Mouse (Mus musculus): ENCODE results near the gene H2-Aa.

Gene H2-Aa

DNA sequence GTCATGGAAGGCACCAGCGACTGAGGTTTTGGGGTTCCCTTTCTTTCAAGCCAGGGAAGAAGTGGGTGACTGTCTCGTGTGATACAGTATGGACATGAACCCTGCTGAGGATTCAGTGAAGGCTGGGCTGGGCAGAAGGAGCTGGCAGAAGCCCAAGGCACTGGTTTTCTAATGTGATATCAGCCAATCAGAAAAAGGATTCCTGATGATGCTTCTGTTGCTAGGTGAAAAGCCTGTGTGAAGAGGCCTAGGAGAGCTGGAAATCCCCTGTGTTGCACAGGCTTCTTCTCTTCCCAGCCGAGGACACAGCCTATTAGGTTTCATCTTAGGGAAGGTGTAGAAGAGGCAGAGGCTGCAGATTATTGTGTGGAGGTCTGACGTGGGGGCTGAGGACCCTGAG, 26.1 kb downstream of the H2-Aa start:
- DNase-seq = peak; percentile 97

- DNase-seq = peak; percentile 64
These were observed 27.1 kb downstream of the H2-Aa start for GRCm38 (mm10) chr17:34260551-34260950.

DNA sequence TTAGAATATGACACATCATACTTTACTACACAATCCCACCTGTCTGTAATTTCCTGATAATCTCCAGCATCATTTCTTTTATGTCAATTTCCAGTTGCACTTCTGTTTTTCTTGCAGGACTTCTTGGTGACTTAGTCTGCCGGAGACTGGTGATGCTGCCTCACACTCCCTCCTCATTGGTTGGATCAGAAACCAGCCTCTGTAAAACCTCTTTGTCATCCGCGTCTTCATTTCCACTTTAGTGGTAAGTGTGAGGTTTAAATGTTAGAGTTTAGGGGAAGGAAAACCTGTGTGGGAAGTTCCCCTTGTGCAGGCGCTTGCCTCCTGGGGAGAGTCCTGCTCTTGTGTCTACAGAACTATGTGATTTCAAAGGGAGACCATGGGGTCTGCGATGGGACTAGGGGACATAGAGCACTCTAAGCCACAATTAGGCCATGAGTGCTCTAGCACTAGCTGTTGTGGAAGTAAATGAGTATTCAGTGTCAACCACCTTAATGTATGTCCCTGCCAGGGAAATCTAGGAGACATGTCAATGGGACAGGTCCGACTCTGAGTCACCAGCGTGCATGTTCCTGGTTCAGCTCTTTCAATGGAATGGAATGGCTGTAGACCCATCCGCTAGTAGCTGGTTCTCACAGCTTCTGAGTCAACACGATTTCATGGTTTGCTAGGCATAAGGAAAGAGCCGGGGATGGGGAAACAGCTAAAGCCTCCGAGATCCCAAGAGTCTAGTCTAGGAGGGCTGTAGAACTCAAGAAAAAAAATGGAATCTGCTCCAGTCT, 29.8 kb downstream of the H2-Aa start, which contains the start of gene H2-Ab1:
TSS of gene H2-Ab1 (plus strand) at position 96 of the 782 bp plus-strand sequence.
- peak; percentile 98 for DNase-seq

DNA sequence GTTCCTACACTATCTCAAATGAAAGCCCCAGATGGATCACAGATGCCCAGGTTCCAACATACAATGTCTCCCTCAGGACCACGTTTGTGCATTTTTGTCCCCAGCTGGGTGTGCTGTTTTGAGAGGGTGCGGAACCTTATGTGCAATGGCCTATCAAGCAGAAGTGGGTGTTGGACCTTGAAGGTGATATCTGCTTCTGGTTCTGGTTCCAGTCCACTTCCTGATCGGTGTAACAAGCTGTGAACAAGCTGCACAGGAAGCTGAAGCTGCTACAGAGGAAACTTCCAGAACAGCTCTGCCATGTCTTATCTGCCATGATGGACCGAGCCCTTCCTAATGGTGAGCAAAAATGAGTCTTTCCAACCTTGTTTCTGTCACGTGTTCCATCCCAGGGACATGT, 31.1 kb downstream of the H2-Aa start:
- DNase-seq = peak; percentile 63

DNA sequence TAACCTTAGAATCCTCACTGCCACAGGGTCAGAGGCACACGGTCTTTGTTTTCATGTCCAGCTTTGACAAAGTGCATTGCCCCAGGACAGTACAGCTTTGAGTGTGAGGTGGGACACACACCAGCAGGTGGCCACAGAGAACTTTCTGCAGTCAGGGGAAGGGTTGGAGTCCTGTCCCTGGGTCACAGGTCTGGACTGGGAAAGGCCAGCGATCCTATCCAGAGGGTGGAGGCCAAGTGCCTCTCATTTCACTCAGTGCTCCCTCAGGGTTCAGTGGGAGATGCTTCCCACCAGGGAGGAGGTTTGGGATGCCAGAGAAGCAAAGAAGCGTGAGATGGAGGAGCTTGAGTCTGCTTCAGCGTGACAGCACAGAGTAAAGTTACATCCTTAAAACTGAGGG, 36.0 kb downstream of the H2-Aa start:
- DNase-seq = peak; percentile 76

- peak; percentile 83 for DNase-seq
These were observed 37.7 kb downstream of the H2-Aa start for GRCm38 (mm10) chr17:34249878-34250277.

DNA sequence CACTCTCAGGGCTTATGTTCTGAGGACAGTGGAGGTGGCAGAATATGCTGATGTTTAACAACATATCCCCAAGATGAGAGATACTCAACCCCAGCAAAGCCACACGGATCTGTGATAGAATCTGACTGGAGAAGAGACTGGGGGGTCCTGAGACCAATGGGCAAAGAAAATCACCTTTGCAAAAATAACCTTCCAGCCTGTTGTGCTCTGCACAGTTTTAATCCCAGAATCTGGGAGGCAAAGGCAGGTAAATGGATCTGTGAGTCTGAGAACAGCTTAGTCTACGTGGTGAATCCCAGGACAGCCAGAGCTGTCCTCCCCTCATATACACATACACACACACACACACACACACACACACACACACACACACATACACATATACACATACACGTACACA, 38.3 kb downstream of the H2-Aa start:
- DNase-seq = peak; percentile 60

GRCm38 (mm10) chr17:34248764-34249163, 38.9 kb downstream of the H2-Aa start:
- peak; percentile 74 for DNase-seq

GRCm38 (mm10) chr17:34247047-34247446, 40.6 kb downstream of the H2-Aa start:
- DNase-seq = peak; percentile 55

DNA sequence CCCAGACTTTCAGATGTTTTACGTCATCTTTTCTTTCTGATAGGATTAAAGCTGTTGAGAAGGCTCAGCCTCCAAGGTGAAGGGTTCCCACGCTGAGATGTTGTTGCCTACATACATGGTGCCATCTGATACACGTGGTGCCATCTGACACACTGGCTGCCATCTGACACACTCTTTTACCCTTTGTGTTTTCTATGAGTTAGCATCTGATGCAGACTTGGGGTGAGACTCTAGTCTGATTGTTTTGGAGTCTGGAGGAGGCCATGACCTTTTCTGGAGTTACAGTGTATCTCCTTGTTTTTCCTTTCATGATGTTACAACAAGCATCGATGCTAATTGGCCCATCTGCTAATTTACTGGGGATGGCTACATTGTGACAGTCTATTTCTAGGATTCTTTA, 43.0 kb downstream of the H2-Aa start:
- DNase-seq = peak; percentile 51

DNA sequence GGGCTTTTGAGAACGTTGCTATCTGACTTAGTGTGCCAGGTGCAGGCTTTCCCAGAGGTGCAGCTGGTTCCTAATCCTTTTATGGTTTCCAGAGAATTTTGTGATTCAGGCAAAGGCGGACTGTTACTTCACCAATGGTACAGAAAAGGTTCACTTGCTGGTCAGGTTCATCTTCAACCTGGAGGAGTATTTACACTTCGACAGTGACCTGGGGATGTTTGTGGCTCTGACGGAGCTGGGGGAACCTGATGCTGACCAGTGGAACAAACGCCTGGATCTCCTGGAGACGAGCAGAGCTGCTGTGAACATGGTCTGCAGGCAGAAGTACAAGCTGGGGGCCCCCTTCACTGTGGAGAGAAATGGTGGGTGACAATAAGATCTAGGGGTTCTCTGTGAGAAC, 46.7 kb downstream of the H2-Aa start:
- DNase-seq = peak; percentile 66

DNA sequence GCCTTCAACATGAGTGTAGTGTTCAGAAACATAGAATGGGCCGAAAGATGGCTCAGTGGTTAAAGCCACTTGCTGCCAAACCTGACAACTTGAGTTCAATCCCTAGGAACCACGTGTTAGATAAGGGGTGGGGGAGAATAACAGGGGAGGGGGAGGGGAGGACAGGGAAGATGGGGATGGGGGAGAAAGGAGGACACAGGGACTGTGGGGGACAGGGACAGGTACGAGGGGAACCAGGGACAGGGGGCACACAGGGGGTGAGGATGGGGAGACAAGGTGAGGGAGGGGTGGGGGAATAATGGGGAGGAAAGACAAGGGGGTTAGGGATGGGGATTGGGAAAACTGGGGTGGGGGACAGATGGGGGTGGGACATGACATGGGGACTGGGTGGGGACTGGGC, 47.3 kb downstream of the H2-Aa start:
- DNase-seq = peak; percentile 82

DNA sequence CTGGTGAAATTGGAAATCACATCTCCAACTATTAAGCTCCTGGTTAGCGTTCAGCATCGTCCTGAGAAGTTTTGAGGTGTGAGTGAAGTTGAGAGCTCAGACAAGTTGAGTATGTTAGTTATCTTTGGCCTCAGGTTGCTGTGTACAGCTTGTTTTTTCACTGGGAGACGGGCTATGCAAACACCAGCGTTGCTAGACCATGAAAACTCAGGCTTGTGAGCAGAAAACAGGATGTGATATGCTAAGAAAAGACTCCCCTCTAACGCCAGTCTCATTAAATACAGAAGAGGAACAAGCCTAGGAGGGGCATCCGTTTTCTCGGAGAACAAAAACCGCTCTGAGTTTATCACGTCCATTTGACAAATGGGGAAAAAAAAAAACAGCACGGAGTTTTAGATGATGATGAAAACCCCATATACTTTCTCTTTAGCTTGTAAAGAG, 48.0 kb downstream of the H2-Aa start:
- DNase-seq = peak; percentile 90

DNA sequence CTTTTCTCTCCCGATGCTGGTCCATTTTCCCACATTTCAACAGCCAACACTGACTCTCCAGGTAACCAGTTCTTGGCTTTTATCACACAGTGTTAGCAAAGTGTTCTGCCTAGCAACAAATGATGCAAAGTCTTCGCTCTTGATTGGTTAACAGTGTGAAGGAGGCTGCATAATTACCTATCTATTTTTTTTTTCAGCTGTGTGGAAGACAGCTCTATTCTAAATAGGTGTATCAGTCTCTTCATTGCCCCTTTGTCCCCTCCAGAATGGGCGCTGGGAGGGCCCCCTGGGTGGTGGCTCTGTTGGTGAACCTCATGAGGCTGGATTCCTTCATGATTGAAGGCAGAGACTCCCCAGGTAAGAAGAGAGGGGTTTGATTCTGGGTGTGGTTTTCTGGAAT, 48.9 kb downstream of the H2-Aa start, which contains the start of gene H2-Ob:
TSS of gene H2-Ob (plus strand) at position 198 of the 400 bp plus-strand sequence.
- peak; percentile 94 for DNase-seq

- DNase-seq = peak; percentile 61
These were observed 49.9 kb downstream of the H2-Aa start for GRCm38 (mm10) chr17:34237741-34238140.

GRCm38 (mm10) chr17:34236691-34237090, 50.9 kb downstream of the H2-Aa start:
- peak; percentile 88 for DNase-seq

DNA sequence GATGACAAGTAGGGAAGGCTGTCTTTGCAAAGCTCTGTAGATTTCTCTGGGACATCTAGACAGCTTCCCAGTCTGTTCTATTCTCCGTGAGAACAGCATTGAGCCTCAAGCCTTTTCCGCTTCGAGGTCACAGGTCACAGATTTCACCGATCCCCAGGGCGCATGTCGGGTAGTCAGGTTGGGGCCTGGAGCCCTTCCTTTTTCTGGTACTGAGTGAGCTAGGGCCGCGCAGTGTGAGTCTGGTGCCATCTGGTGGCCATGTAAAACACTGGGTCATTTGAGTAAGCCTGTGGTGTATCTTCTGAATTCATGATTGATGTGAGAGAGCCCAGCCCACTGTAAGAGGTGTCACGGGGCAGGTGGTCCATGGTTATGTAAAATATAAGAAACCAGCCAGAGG, 52.7 kb downstream of the H2-Aa start:
- peak; percentile 98 for DNase-seq
